Mouse (Mus musculus): ENCODE data around the gene Smg1. TPM values are rescaled to one million over a fixed set of nuclear protein-coding genes. Genes with fewer than 3 reads are reported as not detected.
A peak's percentile ranks its signal among the peaks of the same experiment; 100 is the strongest.

Gene Smg1
- polyA plus RNA-seq (2017; shearing (Covaris generic)): 10 to 100 TPM; 24.8 to 30.0 TPM

DNA sequence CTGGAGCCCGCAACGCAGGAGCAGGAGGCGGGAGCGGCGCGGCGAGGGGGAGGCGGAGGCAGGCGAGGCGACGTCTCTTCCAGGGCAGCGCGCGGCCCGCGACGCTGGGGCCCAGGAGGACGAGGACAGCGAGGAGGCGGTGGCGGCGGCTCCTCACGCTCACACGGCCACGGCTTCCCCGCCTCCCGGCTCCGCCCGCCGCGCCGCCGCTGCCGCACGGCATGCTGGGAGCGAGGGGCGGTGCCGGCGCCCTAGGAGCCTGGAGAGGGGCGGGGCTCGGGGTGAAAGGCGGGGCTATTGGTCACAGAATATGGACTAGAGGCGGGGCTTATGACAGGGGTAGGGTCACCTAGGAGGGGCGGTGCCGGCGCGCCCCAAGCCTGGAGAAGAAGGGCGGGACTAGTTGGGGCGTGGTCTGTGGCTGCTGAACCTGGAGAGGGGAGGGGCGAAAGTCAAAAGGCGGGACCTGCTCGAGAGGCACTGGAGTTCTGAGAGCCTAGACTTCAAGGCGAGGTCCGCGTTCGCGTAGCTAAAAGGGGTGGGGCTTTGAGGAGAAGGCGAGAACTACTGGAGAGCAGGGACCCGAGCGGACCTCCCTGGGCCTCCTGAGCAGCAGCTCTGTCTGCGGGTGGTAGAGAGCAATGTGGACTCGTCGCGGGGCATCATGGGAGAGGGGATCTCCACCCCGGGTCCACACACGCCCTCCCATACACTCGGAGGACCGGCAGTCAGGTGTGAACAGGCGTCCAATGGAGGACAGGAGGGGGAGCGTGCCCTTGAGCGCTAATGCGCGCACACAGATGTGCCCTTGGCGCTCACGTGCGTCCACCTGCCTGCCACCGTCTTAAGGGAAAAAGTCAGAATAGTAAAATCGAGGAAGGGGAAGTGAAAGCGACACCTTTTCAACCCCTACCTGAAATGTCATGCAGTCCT lies at the start of gene Smg1:
TSS of gene Smg1 (minus strand) at position 218 of the 933 bp plus-strand sequence.
- peak; percentile 84 for ATAC-seq

DNA sequence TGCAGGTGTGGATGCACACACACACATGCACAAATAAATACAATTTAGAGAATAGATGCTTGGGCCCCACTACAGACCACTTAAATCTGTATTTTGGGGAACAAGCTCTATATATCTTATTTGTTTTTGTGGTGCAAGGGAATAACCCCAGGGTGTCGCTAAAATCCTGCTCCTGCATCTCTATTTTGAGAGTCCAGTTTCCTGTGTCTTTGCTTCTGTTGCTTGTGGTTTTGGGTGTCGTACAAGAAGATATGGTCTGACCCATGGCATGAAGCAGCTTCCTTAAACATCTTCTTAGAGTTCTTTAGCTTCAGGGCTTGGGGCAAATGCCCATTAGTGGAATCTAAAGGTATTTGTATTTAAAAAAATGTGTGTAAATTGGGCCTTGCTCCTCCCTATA lies 39.7 kb upstream of the Smg1 start:
- ATAC-seq: no peak

DNA sequence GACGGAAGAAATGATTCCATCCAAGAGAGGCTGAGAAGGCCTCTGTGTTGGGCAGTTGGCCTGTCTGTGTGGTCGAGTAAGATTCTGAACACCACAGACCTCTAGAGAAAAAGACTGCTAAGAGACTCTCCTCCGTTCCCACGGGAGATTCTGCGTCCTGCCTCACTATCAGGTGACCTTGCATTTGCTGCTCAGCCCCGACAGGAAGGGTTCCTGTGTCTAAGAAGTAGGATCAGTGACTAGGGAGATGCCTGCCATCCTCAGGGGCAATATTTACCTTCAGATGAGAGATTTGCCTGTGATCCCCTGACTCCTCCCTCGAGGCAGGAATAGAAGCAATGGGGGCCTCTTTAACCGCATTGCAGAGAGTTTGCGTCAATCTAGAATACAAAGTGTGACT lies 39.1 kb upstream of the Smg1 start:
- no peak for ATAC-seq

DNA sequence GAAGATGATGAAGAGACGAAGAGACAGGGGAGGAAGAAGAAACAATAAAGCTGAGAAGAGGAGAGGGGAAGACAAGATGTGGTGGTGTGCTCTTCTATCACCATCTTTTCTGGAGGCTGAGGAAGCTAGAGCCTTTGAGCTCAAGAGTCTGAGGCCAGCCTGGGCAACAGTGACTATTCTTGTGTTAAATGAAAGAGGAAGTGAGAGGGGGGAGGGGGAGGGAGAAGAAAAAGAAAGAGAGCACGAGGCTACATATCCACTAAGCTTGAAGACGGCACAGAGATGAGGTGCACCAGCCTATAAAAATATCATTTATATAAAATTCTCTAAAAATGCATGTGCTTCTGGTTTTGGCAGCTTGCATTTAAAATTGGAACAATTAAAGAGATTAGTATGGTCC lies 36.1 kb upstream of the Smg1 start:
- peak; percentile 43 for ATAC-seq

DNA sequence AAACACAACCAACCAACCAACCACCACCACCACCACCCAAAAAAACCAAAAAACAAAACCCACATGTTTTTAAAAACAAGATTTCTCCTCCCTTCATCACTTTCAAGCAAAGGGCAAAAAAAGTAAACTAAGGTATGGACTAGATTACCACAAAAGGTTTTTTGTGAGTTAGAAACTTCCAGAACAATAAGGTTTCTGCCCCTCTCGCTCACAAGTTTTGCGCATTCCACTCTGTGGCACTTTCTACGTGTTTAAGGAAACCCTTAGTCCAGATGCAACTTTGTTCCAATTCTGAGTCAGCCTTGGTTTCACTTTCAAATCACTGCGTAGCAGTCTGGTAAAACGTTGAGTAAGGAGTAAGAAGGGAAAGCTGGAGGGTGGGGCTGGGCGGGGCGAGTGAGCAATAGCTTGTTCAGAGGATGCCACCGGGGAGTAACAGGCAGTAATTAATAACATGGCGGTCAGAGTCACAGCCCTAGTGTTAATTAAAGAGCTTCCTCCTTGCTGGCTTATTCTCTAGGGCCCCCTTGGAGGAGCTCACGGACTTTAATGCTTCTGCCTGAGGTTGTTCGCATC lies 34.0 kb upstream of the Smg1 start:
- ATAC-seq: peak; percentile 82

DNA sequence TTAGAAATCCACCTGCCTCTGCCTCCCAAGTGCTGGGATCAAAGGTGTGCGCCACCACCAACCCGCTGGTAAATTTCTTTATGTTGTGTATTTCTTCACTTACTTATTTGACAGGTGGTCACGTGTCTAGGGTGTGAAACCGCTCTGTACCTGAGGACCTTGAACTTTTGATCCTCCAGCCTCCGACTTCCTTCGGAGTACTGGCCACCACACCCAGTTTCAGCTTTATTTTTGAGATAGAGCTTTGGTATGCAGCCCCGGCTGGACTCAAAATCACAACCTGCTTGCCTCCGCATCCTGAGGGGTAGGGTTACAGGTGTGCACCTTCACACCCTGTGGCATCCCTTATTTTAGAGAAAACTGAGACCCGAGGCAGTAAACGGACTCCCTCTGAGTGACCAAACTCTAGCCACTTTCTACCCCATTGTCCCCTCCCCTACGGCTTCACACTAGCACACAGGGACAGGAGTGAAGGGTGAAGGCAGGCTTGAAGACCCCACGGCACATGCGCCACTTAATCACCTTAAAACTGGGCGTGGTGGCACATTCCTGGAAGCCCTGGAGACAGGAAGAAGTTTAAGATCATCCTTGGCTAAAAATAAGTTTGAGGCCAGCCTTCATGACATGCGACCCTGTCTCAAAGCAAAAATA lies 33.3 kb upstream of the Smg1 start:
- ATAC-seq: no peak

DNA sequence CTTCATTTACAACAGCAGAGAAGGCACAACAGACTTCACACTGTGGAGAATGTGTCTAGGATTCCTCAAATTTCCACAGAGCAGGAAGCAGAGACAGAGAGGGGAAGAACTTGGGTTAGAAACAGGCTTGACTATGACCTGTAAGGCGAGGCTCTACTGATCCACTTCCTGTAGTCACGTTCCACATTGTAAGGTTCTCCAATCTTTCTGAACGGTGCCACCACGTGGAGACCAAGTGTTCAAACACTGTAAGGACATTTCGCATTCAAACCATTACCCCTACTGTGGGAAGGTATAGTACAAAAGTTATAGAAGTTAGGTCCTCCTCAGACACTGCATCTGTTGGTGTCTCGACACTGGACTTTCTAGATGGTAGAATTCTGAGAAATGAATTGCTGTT lies 31.8 kb upstream of the Smg1 start:
- peak; percentile 50 for ATAC-seq

DNA sequence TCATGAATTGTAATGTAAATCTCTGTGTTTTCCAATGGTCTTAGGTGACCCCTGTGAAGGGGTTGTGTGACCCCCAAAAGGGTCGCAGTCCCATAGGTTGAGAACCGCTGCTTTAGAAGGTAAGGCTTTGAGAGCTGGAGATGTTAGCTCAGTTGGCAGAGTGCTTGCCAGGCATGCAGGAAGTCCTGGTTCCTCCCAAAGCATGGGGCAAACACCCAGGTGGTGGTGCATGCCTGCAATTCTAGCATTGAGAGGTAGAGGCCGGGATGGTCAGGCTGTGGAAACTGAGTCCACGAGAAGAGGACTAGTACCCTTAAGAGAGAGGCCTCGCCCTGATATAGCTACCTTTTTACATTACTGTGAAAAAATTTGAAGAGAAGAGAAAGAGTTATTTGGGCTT lies 31.4 kb upstream of the Smg1 start:
- no peak for ATAC-seq

DNA sequence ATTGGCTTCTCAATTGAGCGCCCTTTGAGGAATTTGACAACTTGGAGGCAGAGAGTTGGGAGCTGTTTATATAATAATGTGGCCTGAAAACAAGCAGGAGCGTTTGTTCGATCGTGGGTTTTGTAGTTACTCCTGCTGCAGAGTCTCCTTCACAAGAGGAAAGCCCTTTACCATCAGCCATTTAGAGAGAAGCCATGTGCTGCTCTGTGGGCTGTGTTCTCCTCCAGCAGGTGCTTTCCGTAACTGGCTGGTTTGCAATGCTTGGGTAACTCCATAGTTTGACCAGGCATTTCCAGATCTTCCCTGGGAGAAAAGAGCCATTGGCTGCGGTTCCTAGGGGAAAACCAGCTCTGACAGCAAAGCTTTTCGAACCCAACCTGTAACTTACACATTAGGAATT lies 30.7 kb upstream of the Smg1 start:
- ATAC-seq: no peak

DNA sequence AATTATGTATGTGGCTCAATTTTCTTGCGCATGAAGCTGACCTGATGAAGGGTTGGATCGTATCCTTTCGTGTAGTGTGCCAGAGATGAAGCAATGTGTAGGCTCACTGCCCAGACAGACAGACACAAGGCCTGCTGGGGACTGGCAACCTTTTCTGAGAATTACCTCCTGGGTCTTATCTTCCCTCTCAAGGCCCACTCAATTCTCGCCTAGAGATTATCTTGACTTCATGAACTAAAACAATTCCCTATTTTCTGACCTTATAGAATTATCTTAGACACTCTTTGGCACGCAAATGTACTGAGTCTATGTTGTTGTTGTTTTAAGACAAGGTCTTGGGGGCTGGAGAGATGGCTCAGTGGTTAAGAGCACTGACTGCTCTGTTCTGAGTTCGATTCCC lies 22.6 kb upstream of the Smg1 start:
- ATAC-seq: no peak

DNA sequence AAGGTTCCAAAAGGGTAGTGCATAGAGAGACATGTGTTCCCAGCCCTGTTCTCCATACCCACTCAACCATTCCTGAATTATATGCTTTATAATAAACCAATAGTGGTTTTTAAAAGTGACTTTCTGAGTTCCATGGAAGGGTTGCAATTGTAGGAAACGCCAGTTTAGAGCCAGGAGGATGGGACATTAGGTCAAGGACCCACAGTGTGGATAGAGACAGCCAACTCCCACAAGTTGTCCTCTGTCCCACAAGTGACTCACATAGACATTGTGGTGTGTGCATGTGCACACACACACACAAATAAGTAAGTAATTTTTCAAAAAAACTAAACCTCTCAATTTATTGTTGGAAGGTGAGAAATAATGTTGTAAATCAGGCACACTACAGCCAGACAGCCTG lies 20.1 kb upstream of the Smg1 start:
- no peak for ATAC-seq

DNA sequence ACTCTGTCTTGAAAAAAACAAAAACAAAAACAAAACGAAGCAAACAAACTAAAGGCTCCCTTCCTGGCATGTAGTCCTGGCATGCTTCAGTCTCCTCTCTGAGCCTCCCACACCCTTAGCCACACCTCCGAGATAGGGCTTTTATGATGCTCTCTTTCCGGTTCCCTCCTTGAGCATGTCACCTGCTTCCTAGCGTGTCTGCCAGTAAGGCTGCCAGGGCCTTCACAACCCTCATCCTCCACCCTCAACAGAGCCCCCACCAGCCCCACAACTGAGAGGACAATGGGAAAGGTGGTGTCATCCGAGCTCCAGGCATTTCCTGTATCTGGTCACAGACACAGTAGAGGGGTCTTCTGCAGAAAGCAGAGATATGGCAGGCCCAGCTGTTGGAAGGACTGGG lies 18.9 kb upstream of the Smg1 start:
- peak; percentile 88 for ATAC-seq

DNA sequence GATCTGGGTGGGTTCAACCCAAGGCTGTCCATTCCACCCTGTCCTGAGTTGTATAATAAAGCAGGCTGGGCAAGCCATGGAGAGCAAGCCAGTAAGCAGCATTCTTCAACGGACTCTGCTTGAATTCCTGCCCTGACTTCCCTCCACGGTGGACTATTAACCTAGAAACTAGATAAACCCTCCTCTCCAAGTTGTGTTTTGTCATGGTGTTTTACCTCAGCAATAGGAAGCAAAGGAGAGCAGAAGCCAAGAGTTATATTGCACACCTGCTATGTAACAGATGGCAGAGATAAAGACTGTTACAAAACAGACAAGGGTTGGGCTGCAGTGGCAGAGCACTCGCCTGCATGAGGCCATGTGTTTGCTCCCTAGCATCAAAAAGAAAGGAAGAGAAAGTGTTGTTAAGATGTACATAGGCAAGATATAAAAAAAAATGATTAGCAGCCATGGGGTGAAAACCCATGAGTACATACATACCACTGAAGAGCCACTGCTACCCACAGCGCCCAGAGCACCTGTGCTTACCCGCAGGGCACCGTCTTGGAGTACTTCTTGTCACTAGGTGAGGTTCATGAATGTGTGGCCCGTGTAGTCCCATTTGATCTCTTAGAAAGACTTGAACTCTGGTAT lies 16.3 kb upstream of the Smg1 start:
- no peak for ATAC-seq

DNA sequence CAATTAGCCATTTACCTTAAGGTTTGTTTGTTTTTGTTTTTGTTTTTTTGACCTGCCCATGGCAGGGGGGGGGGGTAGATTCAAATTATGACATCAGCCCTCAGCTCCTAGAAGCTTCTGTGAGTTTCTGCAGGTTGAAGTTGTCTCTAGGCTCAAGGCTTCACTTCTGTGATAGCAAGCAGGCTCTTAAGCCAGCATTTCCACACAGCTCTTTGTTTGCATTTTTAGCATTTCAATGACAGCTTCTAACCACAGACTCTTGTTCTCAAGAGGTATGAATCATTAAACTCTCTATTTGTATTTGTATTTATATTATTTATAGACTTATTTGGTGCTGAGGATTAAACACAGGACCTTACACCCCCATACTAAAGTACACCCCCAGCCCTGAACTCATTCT lies 15.0 kb upstream of the Smg1 start:
- no peak for ATAC-seq

DNA sequence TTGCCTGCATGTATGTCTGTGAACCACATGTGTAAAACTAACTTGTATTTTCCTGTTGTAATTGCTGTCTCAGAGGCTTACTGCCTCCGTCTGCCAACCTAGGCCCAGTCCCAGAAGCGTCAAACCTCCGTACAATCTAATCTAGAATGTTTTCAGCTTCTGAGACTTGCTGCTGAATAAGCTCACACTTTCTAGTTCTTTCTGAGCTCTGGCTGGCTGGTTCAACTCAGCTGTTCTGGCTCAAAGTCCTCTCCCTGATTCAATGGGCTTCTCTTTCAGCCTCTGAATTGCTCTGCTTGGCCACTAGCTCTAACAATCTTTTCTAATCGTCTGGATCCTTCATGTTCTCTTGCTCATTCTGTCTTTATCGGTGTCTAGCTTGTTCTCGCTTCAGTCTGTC lies 13.3 kb upstream of the Smg1 start:
- ATAC-seq: no peak

DNA sequence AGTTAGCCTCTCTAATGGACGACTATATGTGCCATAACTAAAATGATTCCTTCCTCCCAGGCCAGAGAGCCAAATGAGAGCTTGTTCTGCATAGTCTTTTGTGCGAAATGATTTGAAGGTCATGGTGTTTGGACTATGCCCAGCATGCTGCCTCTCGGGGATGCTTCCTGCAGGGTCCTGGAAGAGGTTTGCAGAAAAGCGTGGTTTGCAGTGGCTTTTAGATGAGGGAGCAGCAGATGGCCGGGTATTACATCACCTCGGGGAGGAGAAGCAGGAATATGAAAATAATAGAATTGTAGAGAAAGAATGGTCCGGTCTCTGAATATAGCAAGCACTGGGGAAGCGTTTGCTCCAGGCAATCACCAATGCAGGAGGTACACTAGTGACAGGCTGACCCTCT lies 11.0 kb upstream of the Smg1 start:
- ATAC-seq: no peak

DNA sequence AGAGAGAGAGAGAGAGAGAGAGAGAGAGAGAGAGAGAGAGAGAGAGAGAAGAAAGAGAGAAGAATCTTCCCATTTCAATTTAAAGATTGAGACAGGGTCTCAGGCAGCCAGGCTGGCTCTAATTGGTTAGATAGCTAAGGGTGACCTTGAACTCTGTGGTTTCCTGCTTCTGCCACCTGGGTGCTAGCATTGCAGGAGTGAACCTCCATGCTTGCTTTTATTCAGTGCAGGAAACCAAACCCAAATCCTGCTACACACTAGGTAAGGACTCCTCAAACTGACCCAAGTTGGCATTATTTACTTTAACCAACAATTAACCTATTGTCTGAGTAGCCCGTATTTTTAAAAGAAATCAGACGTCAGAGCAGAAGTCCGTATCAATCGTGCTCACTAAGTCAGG lies 10.5 kb upstream of the Smg1 start:
- no peak for ATAC-seq

DNA sequence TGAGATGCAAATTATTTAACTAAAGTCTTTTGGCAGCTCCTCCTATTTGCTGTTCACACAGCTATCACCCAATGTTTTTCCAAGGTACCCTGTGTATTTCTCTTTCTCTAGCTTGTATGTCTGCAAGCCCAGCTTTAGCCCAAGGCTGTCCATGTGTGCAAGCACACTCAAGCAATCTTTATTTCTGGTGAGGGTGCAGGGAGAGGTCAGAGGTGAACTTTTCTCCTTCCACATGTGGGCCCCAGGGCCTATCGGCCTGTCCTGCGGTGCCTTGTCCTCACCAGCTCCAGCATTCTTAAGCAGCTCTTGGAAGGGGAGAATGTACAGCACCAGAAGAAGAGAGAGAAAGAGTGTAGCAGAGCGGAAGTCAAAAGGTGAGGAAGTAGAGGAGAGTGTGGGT lies 9.5 kb upstream of the Smg1 start:
- no peak for ATAC-seq

DNA sequence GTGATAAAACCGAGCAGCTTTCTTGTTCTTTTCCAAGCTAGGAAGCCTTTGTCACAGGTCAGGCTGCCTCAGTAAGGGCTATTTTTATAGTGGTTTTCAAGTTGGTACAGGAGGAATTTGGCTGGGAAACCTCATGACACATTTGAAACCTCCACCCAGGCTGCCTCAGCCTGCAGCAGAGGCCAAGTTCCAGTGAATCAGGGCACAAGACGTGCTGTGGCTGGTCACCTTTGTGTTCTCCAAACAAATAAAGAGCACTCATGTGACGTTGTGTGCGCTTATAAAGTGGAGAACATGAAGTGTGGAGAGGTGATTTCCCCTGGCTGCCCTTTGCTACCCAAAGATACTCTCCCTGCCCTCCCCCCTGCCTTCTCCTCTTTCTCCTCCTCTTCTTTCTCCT lies 8.9 kb upstream of the Smg1 start:
- no peak for ATAC-seq

DNA sequence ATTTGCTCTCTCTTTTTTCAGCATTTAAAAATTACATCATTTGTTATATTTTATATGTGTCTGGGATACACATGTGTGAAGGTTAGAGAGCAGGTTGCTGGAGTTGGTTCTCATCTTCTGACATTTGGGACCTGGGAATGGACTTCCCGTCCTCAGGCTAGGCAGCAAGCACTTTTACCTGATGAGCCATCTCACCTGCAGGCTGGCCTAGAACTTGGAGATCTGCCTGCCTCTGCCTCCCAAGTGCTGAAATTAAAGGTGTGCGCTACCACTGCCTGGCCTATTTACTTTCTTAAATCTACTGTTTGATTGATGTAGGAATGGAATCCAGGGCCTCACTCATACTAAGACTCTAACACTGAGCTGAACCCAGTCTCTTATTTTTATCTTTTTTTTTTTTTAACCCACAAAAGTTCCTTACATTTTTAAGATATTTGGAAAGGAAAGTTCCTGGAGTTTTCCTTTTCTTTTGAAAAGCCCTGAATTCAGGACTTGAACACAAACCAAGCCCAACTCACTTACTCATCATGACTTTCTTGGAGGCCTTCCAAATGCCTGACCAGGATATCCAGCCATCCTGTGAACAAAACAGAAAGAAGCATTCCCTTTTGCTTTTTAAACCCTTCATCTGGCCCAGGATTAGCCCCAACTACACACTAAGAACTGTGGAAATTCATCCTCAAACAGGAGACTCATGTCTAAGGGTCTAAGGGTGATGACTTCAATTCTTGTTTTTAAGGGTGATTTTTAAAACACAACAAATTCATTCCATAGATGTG lies 8.1 kb upstream of the Smg1 start:
- no peak for ATAC-seq

DNA sequence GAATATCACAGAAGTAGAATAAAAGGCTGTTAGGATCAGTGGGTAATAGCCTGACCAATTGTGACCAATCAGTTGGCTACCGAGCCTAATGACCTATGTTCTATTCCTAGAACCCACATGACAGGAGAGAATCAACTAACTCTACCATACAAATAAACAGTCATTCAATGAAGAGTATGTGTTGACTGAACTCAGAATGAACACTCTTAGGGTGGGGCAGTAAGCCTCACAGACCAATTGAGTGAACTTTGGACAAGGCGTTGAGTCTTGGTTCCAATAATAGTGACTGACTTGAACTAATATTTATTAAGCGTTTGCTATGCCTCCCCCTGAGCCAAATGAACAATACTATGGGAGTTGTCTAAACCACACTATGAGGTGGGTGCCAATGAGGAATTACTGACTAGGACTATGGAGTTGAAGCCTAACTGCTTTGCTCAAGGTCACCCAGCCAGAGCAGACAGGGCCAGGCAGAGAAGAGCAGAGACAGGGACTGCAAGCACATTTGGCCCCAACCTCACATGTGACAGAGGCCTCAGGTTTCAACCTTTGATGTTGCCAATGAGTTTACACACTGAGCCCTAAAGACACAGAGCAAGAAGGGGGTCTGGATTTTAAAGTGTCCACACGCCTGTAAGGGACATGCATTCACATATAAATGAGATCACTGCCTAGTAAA lies 7.2 kb upstream of the Smg1 start:
- no peak for ATAC-seq

DNA sequence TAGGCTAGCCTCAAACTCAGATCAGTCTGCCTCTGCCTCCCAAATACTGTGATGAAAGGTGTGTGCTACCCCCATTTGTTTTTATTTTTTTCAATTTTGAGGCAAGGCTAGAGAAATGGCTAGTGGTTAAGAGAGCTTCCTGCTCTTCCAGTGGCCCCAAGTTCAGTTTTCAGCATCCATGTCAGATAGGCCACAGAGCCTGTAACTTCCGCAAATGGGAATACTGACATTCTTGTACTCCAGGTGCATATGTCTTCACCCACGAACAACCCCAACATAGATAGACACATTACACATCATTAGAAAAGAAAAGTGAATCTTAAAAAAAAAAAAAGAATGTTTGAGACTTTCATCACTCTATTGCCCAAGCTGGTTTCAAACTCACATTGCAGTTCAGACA lies 6.1 kb upstream of the Smg1 start:
- no peak for ATAC-seq
